Mouse (Mus musculus) frontal cortex, adult (tissue): ENCODE data around the gene Fndc7.
"Not testable (repeated sequence)": the region's sequence is repeated elsewhere in the genome, so short reads cannot be mapped to it uniquely, and the experiment has no call there.

Source experiments
- ATAC-seq: cut with Nextera tagmentation; 2 replicates; pipeline ENCODE4 v1.9.2; 2017; ENCODE audit warnings: mild to moderate bottlenecking, moderate library complexity, mixed read lengths; ENCODE audit not compliant: low TSS enrichment

Fndc7 gene

DNA sequence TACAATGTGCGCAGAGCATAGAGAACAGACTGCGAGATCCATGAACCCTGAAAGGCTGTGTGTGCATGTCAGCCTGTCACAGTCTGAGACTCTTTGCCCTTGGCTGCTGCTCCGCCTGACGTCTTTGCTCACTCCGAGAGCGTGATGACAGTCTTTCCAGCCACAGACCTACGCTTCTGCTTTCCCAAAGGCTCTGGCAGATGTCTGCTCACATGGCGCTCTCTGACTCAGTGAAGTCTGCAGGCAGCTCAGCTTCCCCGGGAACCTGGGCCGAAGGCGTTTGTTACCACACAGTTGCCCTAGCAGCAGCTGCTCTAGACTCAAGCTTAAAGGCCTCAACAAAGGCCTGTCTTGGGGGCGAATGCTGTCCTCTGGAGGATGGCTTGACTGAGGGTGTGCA is 34.4 kb downstream of the Fndc7 start:
- ATAC-seq: peak; percentile 89

DNA sequence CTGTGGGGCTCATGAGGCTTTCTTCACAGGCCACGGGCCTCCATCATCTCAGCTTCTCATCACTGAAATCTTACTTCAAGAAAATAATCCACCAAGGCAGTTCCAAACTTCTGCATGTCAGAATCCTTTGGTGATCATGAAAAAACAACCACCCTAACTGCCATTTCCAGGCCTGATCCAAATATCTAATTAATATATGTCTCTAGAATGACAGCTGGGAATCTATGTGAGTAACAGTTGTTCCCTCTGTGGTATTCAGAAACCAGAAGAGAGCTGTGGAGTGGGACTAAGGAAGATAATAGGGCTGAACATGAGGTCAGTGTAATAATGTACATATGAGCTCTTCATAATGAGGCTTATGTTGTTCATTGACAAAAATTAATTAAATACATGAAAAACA is 36.5 kb downstream of the Fndc7 start:
- ATAC-seq: no peak

DNA sequence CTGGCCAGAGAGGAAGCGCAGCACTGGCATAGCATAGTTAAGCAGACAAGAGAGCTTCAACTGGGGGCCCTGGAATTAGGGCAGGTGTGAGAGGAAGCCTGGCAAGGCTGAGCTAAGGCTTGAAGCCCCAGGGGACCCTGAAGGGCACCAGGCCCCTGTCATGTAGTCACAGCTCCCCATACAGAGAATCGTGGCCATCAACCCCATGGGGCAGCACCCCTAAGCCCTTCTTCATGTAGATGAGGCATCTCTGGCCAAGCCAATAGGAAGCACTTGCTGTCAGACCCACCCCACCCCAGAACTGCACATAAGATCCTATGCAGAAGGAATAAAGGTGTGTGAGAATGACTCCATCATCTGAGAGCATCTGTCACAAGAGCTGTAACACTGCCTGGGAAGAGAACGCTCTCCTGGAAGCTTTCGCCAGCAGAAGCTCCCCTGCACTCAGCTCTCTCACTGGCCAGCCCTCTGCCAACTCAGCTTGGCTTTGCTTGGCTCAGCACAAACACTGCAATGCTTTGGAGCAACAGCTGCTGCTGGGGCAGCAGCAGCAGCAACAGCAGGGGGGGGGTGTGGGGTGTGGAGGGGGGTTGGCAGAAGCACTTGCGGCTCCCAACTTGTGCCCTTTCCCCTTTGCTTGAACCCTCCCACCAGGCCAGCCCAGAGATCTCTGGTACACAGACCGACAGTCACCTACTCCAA is 37.7 kb downstream of the Fndc7 start:
- ATAC-seq: peak; percentile 44

DNA sequence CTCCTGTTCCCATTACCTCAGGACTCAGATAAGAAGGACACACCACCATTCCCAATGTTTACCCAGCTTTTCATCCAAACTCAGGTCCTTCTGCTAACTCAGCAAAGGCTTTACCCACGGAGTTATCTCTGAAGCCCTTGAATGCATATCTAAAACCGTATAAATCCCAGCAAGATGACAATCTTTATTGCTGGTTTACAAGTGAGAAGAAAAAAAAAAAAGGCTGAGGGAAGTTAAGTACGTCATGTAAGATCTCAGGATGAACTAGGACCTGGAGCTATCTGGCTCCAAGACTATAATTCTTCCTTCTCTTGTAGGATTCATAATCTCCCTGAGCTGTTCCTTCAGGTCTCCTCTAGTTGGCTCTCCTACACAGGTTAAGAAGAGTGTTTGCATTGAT is 38.3 kb downstream of the Fndc7 start:
- no peak for ATAC-seq

DNA sequence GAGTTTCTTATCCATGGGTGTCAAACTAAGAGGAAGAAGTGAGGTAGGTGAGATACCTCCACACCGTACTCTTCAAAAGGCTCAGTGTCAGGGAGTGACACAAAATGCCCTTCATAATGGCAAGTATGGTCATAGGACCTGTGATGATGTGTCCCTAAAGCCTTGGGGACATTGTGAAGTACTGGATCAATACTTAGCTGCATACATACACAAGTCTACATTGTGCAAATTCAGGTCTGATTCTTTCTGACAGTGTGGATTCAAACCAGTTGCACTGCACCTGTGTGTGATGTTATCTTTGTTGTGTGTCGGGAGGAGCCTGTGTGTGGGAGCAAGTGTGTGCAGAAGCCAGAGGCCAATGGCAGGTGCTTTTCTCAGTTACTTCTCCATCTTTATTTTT is 38.7 kb downstream of the Fndc7 start:
- no peak for ATAC-seq

DNA sequence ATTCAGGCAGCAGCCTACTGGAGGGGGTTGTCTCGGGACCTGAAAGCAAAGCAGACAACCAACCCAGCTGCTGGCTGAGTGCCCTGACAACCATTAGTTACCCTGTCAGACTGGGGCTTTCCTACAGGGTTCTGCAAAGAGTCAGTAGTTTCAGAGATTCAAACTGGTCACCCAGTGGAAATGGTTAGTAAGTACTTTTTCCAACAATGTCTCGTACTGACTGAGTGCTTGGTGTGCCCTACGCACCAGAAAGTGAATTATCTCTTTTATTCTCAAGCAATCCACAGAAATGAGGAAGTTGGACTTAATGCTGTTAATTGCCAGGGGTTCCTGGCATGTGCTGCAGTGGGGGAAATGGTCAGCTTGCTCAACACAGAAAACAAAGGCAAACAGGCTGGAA is 39.3 kb downstream of the Fndc7 start:
- ATAC-seq: no peak

DNA sequence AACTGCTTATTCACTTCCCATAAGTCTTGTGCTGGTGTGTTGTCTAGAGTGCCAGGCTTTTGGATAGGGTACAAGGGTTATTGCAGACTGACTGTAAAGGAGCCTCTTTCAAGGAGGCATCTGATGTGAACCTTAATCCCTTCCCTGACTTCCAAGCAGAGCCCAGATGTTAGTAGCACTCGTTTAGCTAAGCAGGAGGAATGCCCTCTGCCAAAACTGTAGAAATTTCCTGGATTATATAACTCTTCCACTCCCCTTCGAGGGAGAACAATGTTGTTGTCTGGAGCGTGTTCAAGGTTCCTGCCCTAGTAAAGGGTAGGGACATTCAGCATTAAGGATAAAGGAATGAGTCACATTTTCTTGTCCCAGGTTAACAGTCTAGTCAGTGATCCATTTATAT is 43.2 kb downstream of the Fndc7 start:
- ATAC-seq: no peak

DNA sequence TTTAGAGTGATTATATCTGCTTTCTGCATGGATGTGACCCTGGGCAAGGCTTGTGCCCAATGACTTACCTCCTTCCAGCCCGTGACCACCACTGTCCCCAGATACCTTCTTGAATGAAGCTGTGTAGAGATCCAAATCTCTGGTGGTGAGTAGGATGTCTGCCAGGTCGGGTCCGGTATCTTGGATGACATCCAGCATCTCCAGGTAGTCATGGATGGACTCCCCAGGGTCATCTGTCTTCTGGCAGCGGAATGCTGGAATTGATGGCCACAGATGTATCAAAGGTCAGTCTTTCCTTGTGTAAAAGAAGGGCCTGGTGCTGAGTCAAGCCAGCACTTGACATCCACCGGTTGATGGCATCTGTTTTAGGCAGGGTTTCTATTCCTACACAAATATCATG is 45.3 kb downstream of the Fndc7 start:
- ATAC-seq: no peak

DNA sequence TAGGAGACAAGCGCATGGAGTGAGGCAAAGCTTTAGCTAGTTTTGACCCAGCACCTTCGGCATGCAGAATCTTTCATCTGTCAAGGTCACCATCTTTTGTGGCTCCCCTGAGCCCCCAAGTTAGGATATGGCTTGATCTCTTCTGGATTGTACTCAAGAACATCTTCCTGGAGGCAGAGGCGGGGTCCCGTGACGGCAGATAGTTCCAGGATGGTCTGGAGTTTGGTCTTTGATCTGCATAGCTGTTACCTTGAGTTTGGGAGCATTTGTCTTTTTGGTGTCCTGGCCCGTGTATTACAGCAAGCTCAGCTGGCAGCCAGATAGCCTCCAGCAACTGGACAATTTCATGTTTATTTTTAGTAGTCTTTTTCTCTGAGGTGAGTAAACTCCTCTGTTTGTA is 45.8 kb downstream of the Fndc7 start:
- no peak for ATAC-seq

DNA sequence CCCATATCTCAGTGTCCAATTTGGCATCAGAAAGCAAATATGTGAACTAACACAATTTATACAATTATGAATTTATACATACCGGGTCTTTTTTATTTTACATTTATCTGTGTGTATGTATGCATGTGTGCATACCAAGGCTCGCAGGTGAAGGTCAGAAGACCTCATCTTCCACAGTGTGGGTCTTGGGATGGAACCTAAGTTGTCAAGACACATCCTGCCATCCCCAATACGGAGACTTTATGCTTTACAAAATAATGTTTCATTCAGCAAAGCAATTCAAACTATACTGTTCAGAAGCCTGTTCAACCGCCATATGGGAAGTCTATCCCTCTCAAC is 49.1 kb downstream of the Fndc7 start:
- no peak for ATAC-seq

DNA sequence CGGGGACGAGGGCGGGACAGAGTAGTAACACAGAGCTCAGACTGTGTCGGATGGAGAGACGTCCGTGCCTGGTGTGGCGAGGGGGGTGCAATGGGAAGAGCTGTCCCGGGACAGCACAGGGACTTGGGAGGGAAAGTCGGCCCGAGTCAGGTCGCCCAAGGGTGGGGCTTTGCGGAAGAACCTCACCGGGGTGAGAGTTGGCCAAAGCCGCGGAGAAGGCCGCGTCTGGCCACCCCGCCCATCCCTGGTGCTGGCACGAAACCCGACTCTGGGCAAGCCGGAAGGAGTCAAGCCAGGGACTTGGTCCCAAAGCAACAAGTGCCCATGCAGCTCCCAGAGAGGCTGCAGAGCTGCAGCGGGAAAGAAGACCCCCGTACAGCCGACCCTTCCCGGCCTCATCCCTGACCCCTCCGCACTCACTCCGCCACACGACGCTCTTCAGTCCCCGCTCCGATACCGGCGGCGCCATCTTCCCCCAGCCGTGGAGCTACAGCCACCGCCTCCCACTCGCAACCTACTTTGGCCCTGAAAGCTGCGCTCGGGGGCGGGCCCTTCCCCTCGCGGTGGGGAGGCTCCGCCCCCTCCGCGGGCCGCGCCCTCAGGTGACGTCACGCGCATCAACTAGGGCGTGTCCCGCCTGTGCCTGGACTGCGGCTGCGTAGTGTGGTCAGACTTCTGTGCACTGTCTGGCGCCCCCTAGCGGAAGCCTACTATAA is 49.6 kb downstream of the Fndc7 start, which contains the start of gene Stxbp3:
Gene Stxbp3, minus strand, starts transcription at position 527 of the 716 bp plus-strand sequence.
- ATAC-seq: peak; percentile 95

DNA sequence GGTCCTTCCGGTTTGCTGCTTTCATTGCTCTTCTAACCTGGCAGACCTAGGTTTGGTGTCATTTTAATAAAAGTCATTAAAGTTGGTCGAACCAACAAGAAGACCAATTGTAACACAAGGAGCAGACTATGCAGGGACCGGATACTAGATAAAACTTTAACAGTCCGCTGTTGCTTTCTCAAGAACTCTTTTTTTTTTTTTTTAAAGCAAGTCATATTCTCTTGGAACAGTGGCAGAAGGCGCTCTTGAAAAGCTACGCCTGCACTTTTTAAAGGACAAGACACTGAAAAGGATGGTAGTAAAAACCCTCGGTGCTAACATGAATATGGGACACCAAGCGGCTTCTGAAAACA is 50.2 kb downstream of the Fndc7 start:
- ATAC-seq: no peak

DNA sequence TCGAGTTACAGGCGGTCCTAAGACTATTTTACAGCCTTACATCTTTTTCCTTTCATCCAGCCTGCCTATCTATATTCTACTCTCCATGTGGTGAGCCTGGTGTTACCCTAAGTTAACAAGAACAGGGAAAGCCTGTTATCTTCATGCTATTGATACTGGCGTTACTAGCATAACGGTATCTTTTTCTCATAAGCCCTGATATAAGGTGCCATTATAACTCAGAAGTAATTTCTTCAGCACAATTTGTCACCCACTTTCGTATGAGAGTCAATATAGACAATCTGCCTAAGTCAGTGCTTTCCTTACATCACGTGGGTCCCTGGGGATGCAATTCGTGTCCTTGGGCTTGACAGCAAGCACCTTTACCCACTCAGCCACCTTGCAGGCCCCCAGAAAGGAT is 50.8 kb downstream of the Fndc7 start:
- ATAC-seq: no peak

DNA sequence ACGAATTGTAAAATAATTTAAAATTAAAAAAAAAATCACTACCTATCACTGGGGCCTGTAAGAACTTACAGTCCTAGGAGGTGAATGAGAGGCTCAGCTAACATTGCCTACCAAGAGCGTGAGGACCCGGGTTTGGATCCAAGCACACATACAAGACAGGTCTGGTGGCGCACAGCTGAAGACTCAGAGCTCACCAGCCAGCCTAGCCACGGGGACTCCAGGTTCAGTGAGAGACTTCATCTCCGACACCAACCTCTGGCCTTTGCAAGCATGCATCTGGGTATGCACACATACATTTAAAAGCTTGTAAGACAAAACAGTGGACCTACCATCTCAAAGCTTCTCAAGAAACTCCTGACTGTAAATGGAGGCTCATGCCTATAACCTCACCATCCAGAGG is 52.9 kb downstream of the Fndc7 start:
- ATAC-seq: no peak

DNA sequence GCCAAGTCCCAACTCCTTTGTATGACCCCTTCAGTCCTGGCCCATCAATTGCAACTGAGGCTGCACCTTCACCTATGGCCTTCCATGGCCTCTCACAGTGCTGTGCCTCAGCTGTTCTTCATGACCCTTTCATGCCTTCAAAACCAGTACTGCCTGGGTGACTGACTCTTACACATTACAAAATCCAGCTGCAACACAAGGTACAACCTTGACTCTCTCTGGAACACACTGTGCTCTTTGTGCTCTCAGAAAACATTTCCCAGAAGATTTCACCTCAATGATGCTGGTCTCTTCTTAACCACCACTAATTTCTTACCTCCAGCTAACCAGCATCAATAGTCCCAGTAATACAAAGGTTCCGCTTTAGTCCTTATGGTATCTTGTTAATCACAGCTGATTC is 56.1 kb downstream of the Fndc7 start:
- not testable (repeated sequence) for ATAC-seq

DNA sequence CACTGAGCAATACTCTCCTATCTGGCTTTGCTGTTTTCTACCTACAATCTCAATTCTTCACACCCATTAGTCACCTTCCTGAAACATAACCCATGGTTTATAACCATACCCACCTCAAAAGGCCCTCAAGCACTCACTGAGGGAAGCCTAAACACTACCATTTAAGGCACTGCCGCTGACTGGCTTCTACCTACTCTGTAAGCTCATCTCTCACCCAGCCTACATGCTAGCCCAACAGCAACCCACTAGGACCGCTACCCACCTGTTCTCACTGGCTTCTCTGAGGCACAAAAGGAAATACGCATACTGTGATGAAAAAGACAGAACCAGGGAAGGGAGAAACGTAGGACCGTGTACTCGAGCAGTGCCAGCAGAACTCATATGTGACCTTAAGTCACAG is 58.1 kb downstream of the Fndc7 start:
- ATAC-seq: peak; percentile 91

DNA sequence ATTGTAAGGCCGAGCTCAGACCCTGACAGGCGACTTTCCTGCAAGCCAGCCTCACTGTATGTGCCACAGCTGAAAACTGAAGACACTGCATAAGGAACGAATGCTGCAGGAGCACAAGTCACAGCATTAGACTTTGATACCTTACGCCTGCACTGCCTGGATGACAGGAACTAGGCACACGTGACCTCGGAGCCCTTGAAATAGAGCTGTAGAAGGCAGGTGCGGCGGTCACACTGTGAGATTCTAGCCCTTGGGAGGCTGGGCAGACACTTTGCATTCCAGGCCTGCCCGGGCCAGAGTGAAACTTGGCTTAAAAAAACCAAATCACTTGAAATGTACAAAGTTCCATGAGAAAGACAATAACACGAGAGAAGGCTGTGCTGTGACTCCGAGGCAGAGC is 59.3 kb downstream of the Fndc7 start:
- ATAC-seq: no peak

DNA sequence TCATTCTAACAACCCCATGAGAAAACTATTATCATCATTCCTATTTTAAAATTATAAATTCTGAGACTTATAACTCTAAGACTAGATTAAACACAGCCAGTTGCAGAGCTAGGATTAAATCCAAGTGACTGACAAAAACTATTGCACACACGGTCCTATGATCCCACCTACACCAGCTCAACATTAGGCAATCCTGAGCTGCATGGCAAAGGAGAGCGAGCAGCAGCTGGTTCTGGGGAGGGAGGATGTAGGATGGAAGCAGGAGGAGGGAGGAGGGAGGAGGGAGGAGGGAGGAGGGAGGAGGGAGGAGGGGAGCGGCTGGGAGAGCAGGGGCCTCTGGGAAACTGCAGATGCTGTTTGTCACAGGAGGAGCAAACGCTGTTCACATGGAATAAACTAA is 74.2 kb downstream of the Fndc7 start:
- ATAC-seq: peak; percentile 92

DNA sequence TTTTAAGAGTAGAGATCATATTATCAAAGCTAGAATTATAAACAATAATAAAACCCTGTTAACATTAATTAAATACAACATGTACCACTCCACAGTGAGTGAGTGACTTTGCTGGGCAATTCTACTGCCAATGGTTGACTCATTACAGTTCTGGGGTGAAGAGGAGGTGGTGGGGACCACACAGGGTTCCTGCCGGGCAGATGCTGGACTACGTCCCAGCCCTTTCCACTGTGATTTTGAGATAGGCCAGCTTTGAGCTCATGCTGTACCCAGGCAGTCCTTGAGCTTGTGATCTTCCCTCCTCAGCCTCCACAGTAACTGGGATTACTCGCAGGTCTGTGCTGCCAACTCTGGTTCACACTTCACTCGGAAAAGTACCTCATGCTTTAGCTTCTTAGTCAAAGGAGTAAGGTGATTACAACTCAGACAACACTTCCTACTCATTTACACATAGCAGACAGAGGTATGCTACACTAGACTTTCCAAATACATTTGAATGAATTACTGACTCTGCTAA is 79.0 kb downstream of the Fndc7 start:
- peak; percentile 71 for ATAC-seq

DNA sequence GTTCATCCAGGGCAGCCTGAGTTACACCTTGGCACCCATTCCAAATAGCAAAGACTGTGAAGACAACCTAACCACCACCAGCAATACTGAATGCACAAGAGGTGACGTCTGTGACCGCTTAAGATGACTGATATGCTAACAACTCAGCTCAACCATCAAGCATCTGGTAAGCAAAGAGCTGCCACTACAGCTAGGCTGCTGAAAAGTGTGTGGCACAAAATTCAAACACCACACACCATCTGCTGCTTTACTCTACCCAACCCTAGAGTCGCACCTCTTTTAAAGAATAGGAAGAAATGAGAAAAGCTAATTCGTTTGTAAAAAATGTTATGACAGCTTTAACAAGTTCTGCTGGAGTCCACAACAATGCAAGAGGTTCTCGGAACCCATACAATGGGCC is 84.2 kb downstream of the Fndc7 start:
- peak; percentile 92 for ATAC-seq
